Mouse (Mus musculus) hindlimb bud, embryonic 11.5 days (tissue): ENCODE measurements around the gene Tax1bp3.

Source experiments
- DNase-seq: peaks from one replicate; pipeline ENCODE4 v3.0.0-alpha.2; 2012; ENCODE audit warnings: low read depth, low spot score; ENCODE audit errors: extremely low spot score

Gene Tax1bp3

GRCm38 (mm10) chr11:73223966-73224365 is 47.1 kb downstream of the Tax1bp3 start:
- no peak for DNase-seq

GRCm38 (mm10) chr11:73225856-73226255 is 49.0 kb downstream of the Tax1bp3 start:
- no peak for DNase-seq

GRCm38 (mm10) chr11:73228881-73229280 is 52.0 kb downstream of the Tax1bp3 start:
- no peak for DNase-seq

DNA sequence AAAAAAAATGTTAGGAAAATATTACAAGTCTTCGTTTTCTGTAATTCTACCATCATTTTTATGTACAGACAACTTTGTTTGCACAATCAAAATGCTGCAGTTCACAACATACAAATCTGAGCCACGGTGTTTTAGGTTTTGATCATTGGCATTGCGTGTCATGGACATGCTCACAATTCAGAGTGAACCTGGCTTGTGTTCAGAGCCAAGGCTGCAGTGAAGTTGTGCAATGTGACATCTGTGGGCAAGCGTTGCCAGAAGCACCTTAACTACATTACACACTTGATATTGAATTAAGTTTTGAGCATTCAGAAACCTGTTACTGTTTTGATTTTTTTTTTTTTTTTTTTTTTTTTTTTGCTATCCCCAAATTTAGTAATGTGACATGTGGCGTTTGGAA is 53.2 kb downstream of the Tax1bp3 start:
- DNase-seq: no peak

- no peak for DNase-seq
These were observed 55.6 kb downstream of the Tax1bp3 start for GRCm38 (mm10) chr11:73232513-73232912.
